In genomic region chr2:84838593-84838949, GRCm38 (mm10) we compare ENCODE assay signal across 9 mouse cellular contexts. TPM values are rescaled to one million over a fixed set of nuclear protein-coding genes. Genes with fewer than 3 reads are reported as not detected.
A peak's percentile ranks its signal among the peaks of the same experiment; 100 is the strongest.
DNase-seq lines count a peak whose midpoint lies in the region; ATAC-seq and TF ChIP-seq lines count a peak whose summit lies in the region.
"Had no signal": no experiment of that assay in that cellular context is flagged by ENCODE, and none has a peak within 500 bp of the region (broad histone marks: within the 10 kb centered on the region; RNA-seq: fewer than 3 reads in every experiment).

Gene Slc43a1 (plus strand): TSS chr2:84838850.

- no peak for DNase-seq in heart, postnatal 25 days (ENCODE audit: low spot score)
- DNase-seq in liver, embryonic 13.5 days = no peak
- DNase-seq in cerebellum, adult 11-12 months = no peak
- DNase-seq in cerebellum, adult 11 months = no peak
- no peak for DNase-seq in right cerebral cortex, postnatal 4 days

- H3K4me3 ChIP-seq in heart, embryonic 11.5 days (ENCODE audit: low read depth, low read length) = peak within 1 kb of the TSS; percentile 81
- peak within 1 kb of the TSS; percentile 29 for H3K4me3 ChIP-seq in C2C12 (ENCODE audit: insufficient read depth, poor library complexity, severe bottlenecking)
- peak within 1 kb of the TSS; percentile 62 for H3K4me3 ChIP-seq in forebrain, embryonic 13.5 days
- H3K4me3 ChIP-seq in liver, embryonic 13.5 days (replicated peaks) = peak within 1 kb of the TSS; percentile 85

- no peaks in the 10 kb centered on the region for H3K79me3 ChIP-seq in C2C12 (ENCODE audit: low read depth)

- H3K4me1 ChIP-seq in heart, embryonic 11.5 days (ENCODE audit: control insufficient read depth, insufficient read depth, low read length) = peaks cover 25% of the 10 kb centered on the region
- H3K4me1 ChIP-seq in forebrain, embryonic 13.5 days = peaks cover 42% of the 10 kb centered on the region
- peaks cover 45% of the 10 kb centered on the region for H3K4me1 ChIP-seq in liver, embryonic 13.5 days (replicated peaks)

- no peak for TF ChIP-seq CTCF in C2C12 (IDR thresholded peaks at IDR 0.05; ENCODE audit: control insufficient read depth, insufficient read depth, insufficient read length)

- H3K79me2 ChIP-seq in C2C12 (ENCODE audit: control insufficient read depth, insufficient read depth) = no peaks in the 10 kb centered on the region

- WGBS in heart, embryonic 11.5 days (ENCODE audit: insufficient replicate concordance) = 22% methylated on average over 10 of the region's 10 CpGs
- WGBS in forebrain, embryonic 13.5 days = 14% methylated on average over 10 of the region's 10 CpGs
- WGBS in liver, embryonic 13.5 days (ENCODE audit: insufficient replicate concordance) = 18% methylated on average over 10 of the region's 10 CpGs

- H3K9ac ChIP-seq in heart, embryonic 11.5 days (ENCODE audit: low read depth, low read length) = peak within 1 kb of the TSS; percentile 97
- peak within 1 kb of the TSS; percentile 70 for H3K9ac ChIP-seq in forebrain, embryonic 13.5 days
- peak within 1 kb of the TSS; percentile 97 for H3K9ac ChIP-seq in liver, embryonic 13.5 days

- H3K4me2 ChIP-seq in heart, embryonic 11.5 days = peak within 1 kb of the TSS; percentile 93
- peak within 1 kb of the TSS; percentile 94 for H3K4me2 ChIP-seq in forebrain, embryonic 13.5 days
- H3K4me2 ChIP-seq in liver, embryonic 13.5 days = peak within 1 kb of the TSS; percentile 72

- peak within 1 kb of the TSS; percentile 85 for H3ac ChIP-seq in C2C12 (ENCODE audit: control insufficient read depth, insufficient read length, low read depth)

- H3K27ac ChIP-seq in heart, embryonic 11.5 days (ENCODE audit: low read depth, low read length) = peak within 1 kb of the TSS; percentile 98
- H3K27ac ChIP-seq in forebrain, embryonic 13.5 days = 0 out of 2 replicates have a peak within 1 kb of the TSS, but pooled peaks have one; percentile 84
- peak within 1 kb of the TSS; percentile 99 for H3K27ac ChIP-seq in liver, embryonic 13.5 days

- ATAC-seq in heart, embryonic 11.5 days (replicated peaks; ENCODE audit: insufficient number of reproducible peaks, low FRiP score, low TSS enrichment) = no peak
- ATAC-seq in forebrain, embryonic 13.5 days = no peak
- ATAC-seq in liver, embryonic 13.5 days (ENCODE audit: low read depth) = no peak

- peaks cover 7% of the 10 kb centered on the region; the same call in 1 of the 2 replicates for H3K27me3 ChIP-seq in heart, embryonic 11.5 days (ENCODE audit: control insufficient read depth, insufficient read depth, low read length)
- no peaks in the 10 kb centered on the region for H3K27me3 ChIP-seq in C2C12 (ENCODE audit: control insufficient read depth, insufficient read depth, insufficient read length)
- H3K27me3 ChIP-seq in forebrain, embryonic 13.5 days = peaks cover 35% of the 10 kb centered on the region
- peaks cover 6% of the 10 kb centered on the region for H3K27me3 ChIP-seq in liver, embryonic 13.5 days

- H3K9me3 ChIP-seq in heart, embryonic 11.5 days (replicated peaks; ENCODE audit: control insufficient read depth, low read length) = no peaks in the 10 kb centered on the region
- no peaks in the 10 kb centered on the region for H3K9me3 ChIP-seq in forebrain, embryonic 13.5 days (replicated peaks)
- no peaks in the 10 kb centered on the region for H3K9me3 ChIP-seq in liver, embryonic 13.5 days (replicated peaks)
- H3K9me3 ChIP-seq: G1E had no signal

- H3K36me3 ChIP-seq in heart, embryonic 11.5 days (ENCODE audit: control insufficient read depth, insufficient read depth, low read length) = no peaks in the 10 kb centered on the region
- no peaks in the 10 kb centered on the region for H3K36me3 ChIP-seq in C2C12 (ENCODE audit: control insufficient read depth, insufficient read depth)
- H3K36me3 ChIP-seq in forebrain, embryonic 13.5 days (ENCODE audit: poor library complexity, severe bottlenecking) = no peaks in the 10 kb centered on the region
- peaks cover 17% of the 10 kb centered on the region for H3K36me3 ChIP-seq in liver, embryonic 13.5 days
- H3K36me3 ChIP-seq: G1E had no signal

- intact Hi-C loops in heart, postnatal 25 days (cut with DNase I) = no loop called here

TF ChIP-seq in C2C12, 6 proteins besides CTCF, POLR2A, EP300 and RAD21:
- TF ChIP-seq MYOD1 (IDR thresholded peaks at IDR 0.05; ENCODE audit: control insufficient read depth, insufficient read length, low read depth) (no peak), FOSL1 (IDR thresholded peaks at IDR 0.05; ENCODE audit: insufficient read depth, low read length, poor library complexity, severe bottlenecking) (no peak), CEBPB (IDR thresholded peaks at IDR 0.05; ENCODE audit: low read depth) (no peak), MYOG (IDR thresholded peaks at IDR 0.05; ENCODE audit: control insufficient read depth, extremely low read depth, insufficient read length) (no peak), MAX (IDR thresholded peaks at IDR 0.05) (no peak)
TF ChIP-seq in C2C12: peak in this region for 0.

RNA-seq across cellular contexts. Expression of gene Slc43a1, which starts in this region (rescaled TPM):
- polyA plus RNA-seq in heart, embryonic 11.5 days (2014; fragmentation: Nextera tagmentation; extraction: Ambion mirVana) = 36.1 and 41.4 TPM in 2 replicates
- 1 to 10 TPM; 1.5 to 2.2 TPM for total RNA-seq in heart, postnatal 25 days (2021)
- 6.6 TPM for polyA plus RNA-seq in C2C12 (2012; fragmentation: generic; extraction: Trizol)
- 5.4 and 7.5 TPM in 2 replicates for polyA plus RNA-seq in forebrain, embryonic 13.5 days (2015; fragmentation: Nextera tagmentation; extraction: Ambion mirVana)
- polyA plus RNA-seq in liver, embryonic 13.5 days (2015; fragmentation: Nextera tagmentation; extraction: Ambion mirVana) = 138 and 178 TPM in 2 replicates
- polyA plus RNA-seq: G1E had no signal

Comparison
In these comparisons a context has a peak if more than half of its experiments do, and no peak if none do; other contexts are left out.
1. H3K4me3 ChIP-seq: peak in every context shown above with its lines; median percentile 85 in liver, embryonic 13.5 days; 81 in heart, embryonic 11.5 days; 62 in forebrain, embryonic 13.5 days; 29 in C2C12.